Mouse (Mus musculus): Measurements from ENCODE around the gene Angpt4. TPM values are rescaled to one million over a fixed set of nuclear protein-coding genes. Genes with fewer than 3 reads are reported as not detected.

The Angpt4 gene
- polyA plus RNA-seq, 1 experiment = not detected

- Histone ChIP-seq H3K4me1 (ENCODE audit: control insufficient read depth, insufficient read depth, insufficient read length, low read length) (peaks cover 4% of the 10 kb centered on the region), H3K4me3 (ENCODE audit: insufficient read depth, low read depth, low read length) (no peak overlapping the region), H3K27ac (replicated peaks; ENCODE audit: low read depth, low read length) (no peak overlapping the region)
Observed at GRCm38 (mm10) chr2:151963319-151963718, 52.3 kb downstream of the Angpt4 start.

DNA sequence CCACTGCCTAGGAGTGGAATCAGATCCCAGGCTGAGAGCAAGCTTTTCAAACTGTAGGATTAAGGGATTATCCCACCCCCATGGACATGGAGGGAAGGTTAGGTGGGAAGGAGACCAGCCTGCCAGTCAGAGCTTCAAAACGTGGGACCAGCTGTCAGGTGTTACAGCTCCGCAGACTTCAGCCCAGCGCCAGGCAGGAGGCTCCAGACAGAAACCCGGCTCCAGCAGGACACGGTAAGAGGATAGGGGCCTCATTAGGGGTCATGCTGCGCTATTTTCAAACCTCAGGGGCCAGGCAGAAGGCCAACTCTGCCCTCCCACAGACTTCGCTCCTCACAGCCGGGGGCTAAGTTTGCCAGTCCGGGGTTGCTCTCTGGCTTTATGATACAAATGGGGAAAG is 53.0 kb downstream of the Angpt4 start:
- H3K4me3 ChIP-seq (ENCODE audit: insufficient read depth, low read depth, low read length) = no peak overlapping the region
- H3K4me1 ChIP-seq (ENCODE audit: control insufficient read depth, insufficient read depth, insufficient read length, low read length) = peaks cover 7% of the 10 kb centered on the region
- H3K27ac ChIP-seq (replicated peaks; ENCODE audit: low read depth, low read length) = no peak overlapping the region

GRCm38 (mm10) chr2:151967176-151967750 is 56.3 kb downstream of the Angpt4 start:
- Histone ChIP-seq H3K27ac (replicated peaks; ENCODE audit: low read depth, low read length) (no peak overlapping the region), H3K4me1 (ENCODE audit: control insufficient read depth, insufficient read depth, insufficient read length, low read length) (peaks cover 14% of the 10 kb centered on the region), H3K4me3 (ENCODE audit: insufficient read depth, low read depth, low read length) (no peak overlapping the region)

- H3K4me1 ChIP-seq (ENCODE audit: control insufficient read depth, insufficient read depth, insufficient read length, low read length) = peaks cover 14% of the 10 kb centered on the region
- H3K4me3 ChIP-seq (ENCODE audit: insufficient read depth, low read depth, low read length) = no peak overlapping the region
- no peak overlapping the region for H3K27ac ChIP-seq (replicated peaks; ENCODE audit: low read depth, low read length)
Observed at GRCm38 (mm10) chr2:151967792-151968191, 56.8 kb downstream of the Angpt4 start.

DNA sequence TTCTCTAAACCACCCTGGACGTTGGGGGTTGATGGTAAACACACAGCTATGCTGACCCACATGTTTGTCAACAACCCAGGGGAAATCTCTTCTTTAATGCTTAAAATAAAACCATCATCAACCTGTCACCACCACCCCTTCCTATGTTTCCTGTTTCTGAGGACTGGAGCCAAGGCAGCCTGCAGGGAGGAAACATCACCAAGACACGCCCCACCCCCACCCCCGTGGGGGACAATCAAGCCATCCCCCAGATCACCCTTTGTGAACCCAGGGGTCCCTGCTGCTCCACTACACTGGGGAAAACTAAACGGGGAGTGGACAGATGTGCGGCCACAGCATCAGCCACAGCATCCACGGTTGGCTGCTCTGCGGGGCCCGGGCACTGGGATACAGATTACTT is 57.4 kb downstream of the Angpt4 start:
- Histone ChIP-seq H3K4me1 (ENCODE audit: control insufficient read depth, insufficient read depth, insufficient read length, low read length) (peaks cover 14% of the 10 kb centered on the region), H3K4me3 (ENCODE audit: insufficient read depth, low read depth, low read length) (peak overlapping the region; percentile 2), H3K27ac (replicated peaks; ENCODE audit: low read depth, low read length) (no peak overlapping the region)

- Histone ChIP-seq H3K27ac (replicated peaks; ENCODE audit: low read depth, low read length) (no peak overlapping the region), H3K4me3 (ENCODE audit: insufficient read depth, low read depth, low read length) (peak overlapping the region; percentile 2)
Observed at GRCm38 (mm10) chr2:151968986-151969385, 58.0 kb downstream of the Angpt4 start.

DNA sequence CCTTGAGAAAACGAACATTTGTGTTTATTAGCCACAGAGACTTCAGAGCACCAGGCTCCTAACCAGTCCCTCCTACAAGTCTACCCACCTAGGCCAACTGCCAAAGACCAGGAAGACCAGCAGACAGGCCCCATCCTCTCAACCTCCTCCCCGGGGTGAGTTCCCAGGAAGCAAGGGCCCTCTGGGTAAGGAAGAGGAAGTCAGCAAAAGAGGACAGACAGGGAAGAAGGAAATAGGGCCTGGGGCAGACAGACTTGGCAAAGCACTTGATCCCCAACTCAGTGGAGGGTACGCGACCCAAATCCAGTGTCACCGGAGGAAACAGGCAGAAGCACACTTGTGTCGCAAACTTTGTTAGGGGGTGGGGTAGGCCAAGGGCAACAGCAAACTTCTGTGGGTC is 58.4 kb downstream of the Angpt4 start:
- H3K27ac ChIP-seq (replicated peaks; ENCODE audit: low read depth, low read length) = no peak overlapping the region
- peak overlapping the region; percentile 5; the same call in 1 of the 2 replicates for H3K4me3 ChIP-seq (ENCODE audit: insufficient read depth, low read depth, low read length)
- peaks cover 14% of the 10 kb centered on the region for H3K4me1 ChIP-seq (ENCODE audit: control insufficient read depth, insufficient read depth, insufficient read length, low read length)

More at GRCm38 (mm10) chr2:151968986-151969385, 58.0 kb downstream of the Angpt4 start:
- H3K4me1 ChIP-seq (ENCODE audit: control insufficient read depth, insufficient read depth, insufficient read length, low read length) = peaks cover 14% of the 10 kb centered on the region

DNA sequence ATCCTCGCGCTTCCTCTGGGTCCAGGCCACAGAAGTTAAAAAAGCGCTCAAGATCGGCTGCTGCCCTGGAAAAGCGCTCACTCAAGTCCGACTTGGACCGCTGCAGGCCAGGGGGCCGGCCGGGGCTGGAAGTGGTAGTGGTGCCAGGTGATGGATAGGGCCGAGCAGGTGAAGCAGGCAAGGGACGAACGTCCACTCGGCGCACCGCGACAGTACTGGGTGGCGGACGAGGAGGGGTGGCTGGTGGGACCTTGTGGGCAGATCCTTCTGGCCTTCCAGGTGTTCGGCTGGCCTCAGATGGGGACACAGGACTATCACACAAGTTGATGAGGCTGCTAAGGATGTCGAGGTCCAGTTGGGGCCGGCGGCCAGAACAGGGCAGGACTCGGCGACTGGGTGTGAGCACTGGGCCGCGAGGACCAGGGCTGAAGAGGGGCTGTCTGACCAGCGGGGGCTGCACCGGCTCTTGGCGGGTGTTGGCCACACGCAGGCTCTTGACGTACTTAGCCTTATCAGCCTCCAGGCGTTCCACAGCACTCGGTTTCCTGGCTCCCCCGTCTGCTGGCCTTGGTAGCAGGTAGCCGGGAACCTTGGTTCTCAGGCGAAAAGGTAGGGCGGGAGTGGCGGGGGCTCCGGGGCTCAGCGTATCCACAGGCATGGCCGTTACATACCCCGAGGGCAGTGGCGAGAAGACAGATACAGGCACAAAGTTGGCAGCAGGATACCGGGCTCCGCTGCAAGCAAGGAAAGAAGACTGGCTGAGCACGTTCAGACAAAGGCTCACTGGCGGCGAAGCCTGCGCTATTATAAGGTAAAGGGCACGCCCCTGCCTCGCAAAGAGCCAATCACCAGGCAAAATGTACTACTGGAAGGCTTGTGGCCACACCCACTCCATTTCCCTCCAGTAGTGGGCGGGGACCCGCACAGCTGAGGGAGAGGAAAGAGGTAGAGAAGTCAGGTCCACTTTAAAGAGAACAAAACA is 59.5 kb downstream of the Angpt4 start:
- Histone ChIP-seq H3K4me3 (ENCODE audit: insufficient read depth, low read depth, low read length) (peak overlapping the region; percentile 40), H3K4me1 (ENCODE audit: control insufficient read depth, insufficient read depth, insufficient read length, low read length) (peaks cover 14% of the 10 kb centered on the region), H3K27ac (replicated peaks; ENCODE audit: low read depth, low read length) (no peak overlapping the region)

DNA sequence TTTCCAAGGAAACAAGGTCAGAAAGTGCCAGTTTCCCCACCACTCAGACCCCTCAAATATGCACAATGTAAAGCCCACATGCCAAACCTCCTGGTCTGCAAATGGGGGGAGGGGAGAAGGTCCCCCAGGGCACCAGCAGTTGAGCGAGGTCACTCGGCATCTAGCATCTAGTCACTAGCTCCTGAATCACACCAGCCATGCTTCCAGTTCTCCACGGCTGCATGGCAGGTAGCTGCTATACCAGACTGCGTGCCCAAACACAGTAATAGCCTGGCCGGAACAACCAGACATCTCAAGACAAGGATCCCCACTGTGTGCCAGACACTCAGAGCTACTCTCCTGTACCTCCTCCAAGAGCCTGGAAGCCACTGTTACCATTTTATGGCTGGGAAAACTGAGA is 60.7 kb downstream of the Angpt4 start:
- Histone ChIP-seq H3K4me3 (ENCODE audit: insufficient read depth, low read depth, low read length) (no peak overlapping the region), H3K27ac (replicated peaks; ENCODE audit: low read depth, low read length) (no peak overlapping the region), H3K4me1 (ENCODE audit: control insufficient read depth, insufficient read depth, insufficient read length, low read length) (peaks cover 14% of the 10 kb centered on the region)

- peaks cover 19% of the 10 kb centered on the region for H3K4me1 ChIP-seq (ENCODE audit: control insufficient read depth, insufficient read depth, insufficient read length, low read length)
- H3K27ac ChIP-seq (replicated peaks; ENCODE audit: low read depth, low read length) = no peak overlapping the region
- H3K4me3 ChIP-seq (ENCODE audit: insufficient read depth, low read depth, low read length) = peak overlapping the region; percentile 24
Observed at GRCm38 (mm10) chr2:151972880-151973594, 62.0 kb downstream of the Angpt4 start.

DNA sequence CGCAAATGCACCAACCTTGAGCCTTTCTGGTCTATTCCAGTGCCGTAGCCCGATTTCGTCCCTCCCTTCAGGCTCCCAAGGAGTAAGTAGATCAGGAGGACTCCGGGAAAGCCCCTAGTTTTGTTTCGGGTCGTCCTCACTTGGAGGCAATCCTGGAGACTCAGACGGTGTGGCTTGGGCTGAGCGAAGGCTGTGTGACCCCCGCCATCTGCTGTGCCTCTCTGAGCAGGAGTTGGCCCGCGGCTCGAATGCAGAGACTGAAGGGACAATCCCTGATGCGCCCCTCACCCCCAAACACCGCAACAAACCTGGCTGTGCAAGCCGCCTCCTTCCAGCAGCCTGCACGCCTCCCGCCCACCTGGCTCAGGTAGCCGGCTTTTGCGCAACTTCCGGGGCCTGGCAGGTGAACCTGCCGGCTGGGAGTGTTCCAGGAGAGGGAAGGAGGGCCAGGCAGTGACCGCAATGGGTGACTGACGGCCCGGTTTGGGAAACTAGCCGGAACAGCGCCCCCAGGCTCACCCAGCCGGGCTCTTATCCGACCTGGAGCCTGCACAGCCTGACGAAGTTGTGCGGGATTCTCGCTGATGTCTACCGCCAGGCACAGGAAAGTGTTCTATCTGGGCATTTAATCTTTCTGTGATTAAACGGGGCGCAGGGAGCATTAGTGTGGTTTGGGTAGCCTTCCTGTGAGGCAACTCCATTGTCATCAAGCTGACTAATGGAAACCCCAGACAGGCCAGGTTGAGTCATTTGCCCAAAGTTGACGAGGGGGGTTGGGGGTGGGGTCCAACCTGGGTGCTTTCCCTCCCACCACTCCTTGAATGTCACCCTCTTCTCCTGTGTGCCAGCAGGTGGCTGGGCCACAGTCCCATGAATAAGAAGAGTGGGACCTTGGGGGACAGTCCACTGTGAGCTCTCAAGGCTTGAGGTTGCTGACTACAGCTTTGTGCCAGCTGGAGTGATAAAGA is 62.9 kb downstream of the Angpt4 start:
- Histone ChIP-seq H3K27ac (replicated peaks; ENCODE audit: low read depth, low read length) (no peak overlapping the region), H3K4me3 (ENCODE audit: insufficient read depth, low read depth, low read length) (peak overlapping the region; percentile 24), H3K4me1 (ENCODE audit: control insufficient read depth, insufficient read depth, insufficient read length, low read length) (peaks cover 20% of the 10 kb centered on the region)

DNA sequence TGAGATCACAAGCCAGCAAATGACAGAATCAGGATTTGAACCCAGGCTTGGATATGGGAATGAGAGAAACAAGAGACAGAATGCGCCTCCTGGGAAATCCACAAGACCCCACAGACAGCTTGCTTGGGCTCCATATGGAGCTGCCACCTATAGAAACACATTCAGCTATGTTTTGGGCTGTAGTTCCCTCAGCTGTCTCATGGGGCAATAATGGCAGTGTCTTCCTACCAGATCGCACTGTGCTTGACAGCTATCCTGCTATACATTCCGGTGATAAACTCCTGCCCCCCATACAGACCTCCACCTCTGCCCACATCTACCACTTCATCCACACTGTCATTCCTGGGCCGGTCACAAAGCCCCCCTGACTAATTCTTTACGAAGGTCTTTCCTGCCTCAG is 64.3 kb downstream of the Angpt4 start:
- Histone ChIP-seq H3K4me3 (ENCODE audit: insufficient read depth, low read depth, low read length) (no peak overlapping the region), H3K27ac (replicated peaks; ENCODE audit: low read depth, low read length) (no peak overlapping the region), H3K4me1 (ENCODE audit: control insufficient read depth, insufficient read depth, insufficient read length, low read length) (peaks cover 23% of the 10 kb centered on the region)

DNA sequence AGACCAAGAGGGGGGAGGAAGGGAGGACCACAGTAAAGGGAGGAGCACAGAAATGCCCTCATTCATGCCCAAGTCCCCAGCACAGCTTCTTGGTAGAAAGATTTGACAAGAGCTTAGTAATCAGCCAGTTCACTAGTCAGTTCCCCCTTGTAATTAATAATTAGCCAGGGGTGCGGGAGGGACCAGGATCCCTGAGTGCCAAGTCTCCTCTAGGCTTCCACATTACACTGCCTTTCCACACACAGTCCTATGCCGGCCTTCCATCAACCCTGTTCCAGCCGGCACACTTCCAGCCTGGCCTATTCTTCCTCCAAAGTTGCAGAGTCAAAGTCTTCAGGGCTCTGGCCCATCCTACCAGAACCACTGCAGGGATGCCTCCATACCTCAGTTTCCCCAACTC is 65.1 kb downstream of the Angpt4 start:
- Histone ChIP-seq H3K4me1 (ENCODE audit: control insufficient read depth, insufficient read depth, insufficient read length, low read length) (peaks cover 21% of the 10 kb centered on the region), H3K4me3 (ENCODE audit: insufficient read depth, low read depth, low read length) (no peak overlapping the region), H3K27ac (replicated peaks; ENCODE audit: low read depth, low read length) (no peak overlapping the region)

- Histone ChIP-seq H3K27ac (replicated peaks; ENCODE audit: low read depth, low read length) (no peak overlapping the region), H3K4me1 (ENCODE audit: control insufficient read depth, insufficient read depth, insufficient read length, low read length) (peaks cover 18% of the 10 kb centered on the region), H3K4me3 (ENCODE audit: insufficient read depth, low read depth, low read length) (no peak overlapping the region)
Observed at GRCm38 (mm10) chr2:151977689-151978440, 66.9 kb downstream of the Angpt4 start.

All from brown adipose tissue, adult 24 weeks (tissue).